Mouse (Mus musculus): ENCODE results near the gene Rnf26. TPM values are rescaled to one million over a fixed set of nuclear protein-coding genes. Genes with fewer than 3 reads are reported as not detected.
A peak's percentile ranks its signal among the peaks of the same experiment; 100 is the strongest.

Gene Rnf26
- polyA plus RNA-seq, 1 experiment from 2014 or later, result 61.7 TPM

- 46% methylated on average over 7 of the region's 7 CpGs for WGBS
- Histone ChIP-seq H3K4me3 (ENCODE audit: low read depth, low read length) (peak overlapping the region; percentile 62), H3K4me2 (replicated peaks; ENCODE audit: low read depth, low read length) (peak overlapping the region; percentile 82), H3K9me3 (ENCODE audit: control insufficient read depth, low read depth, low read length) (no peaks in the 10 kb centered on the region), H3K27ac (ENCODE audit: low read length) (peak overlapping the region; percentile 70; the same call in 1 of the 2 replicates), H3K9ac (replicated peaks; ENCODE audit: low read depth, low read length) (peak overlapping the region; percentile 52), H3K4me1 (ENCODE audit: control insufficient read depth, insufficient read depth, low read length) (peaks cover 34% of the 10 kb centered on the region), H3K36me3 (ENCODE audit: control insufficient read depth, insufficient read depth, low read length) (peaks cover 11% of the 10 kb centered on the region), H3K27me3 (ENCODE audit: control insufficient read depth, insufficient read depth, low read length) (no peaks in the 10 kb centered on the region)
- no peak for ATAC-seq (ENCODE audit: insufficient number of reproducible peaks, insufficient read depth, low FRiP score, low read depth)
Measured at GRCm38 (mm10) chr9:44135731-44136411, 22.6 kb upstream of the Rnf26 start.

GRCm38 (mm10) chr9:44134851-44135730 lies 21.8 kb upstream of the Rnf26 start:
- Histone ChIP-seq H3K27ac (ENCODE audit: low read length) (peak overlapping the region; percentile 70; the same call in 1 of the 2 replicates), H3K9me3 (ENCODE audit: control insufficient read depth, low read depth, low read length) (no peaks in the 10 kb centered on the region), H3K9ac (replicated peaks; ENCODE audit: low read depth, low read length) (peak overlapping the region; percentile 52), H3K27me3 (ENCODE audit: control insufficient read depth, insufficient read depth, low read length) (no peaks in the 10 kb centered on the region), H3K4me3 (ENCODE audit: low read depth, low read length) (peak overlapping the region; percentile 62), H3K4me2 (replicated peaks; ENCODE audit: low read depth, low read length) (peak overlapping the region; percentile 82), H3K36me3 (ENCODE audit: control insufficient read depth, insufficient read depth, low read length) (peaks cover 11% of the 10 kb centered on the region), H3K4me1 (ENCODE audit: control insufficient read depth, insufficient read depth, low read length) (peaks cover 42% of the 10 kb centered on the region)
- ATAC-seq (ENCODE audit: insufficient number of reproducible peaks, insufficient read depth, low FRiP score, low read depth), result peak; percentile 4; the same call in 1 of the 2 replicates
- 3% methylated on average over 49 of the region's 49 CpGs for WGBS

GRCm38 (mm10) chr9:44134101-44134850 lies 21.0 kb upstream of the Rnf26 start, which contains the start of gene Mcam:
TSS of gene Mcam (plus strand) at chr9:44134469.
- H3K36me3 ChIP-seq (ENCODE audit: control insufficient read depth, insufficient read depth, low read length), result peaks cover 3% of the 10 kb centered on the region
- H3K4me3 ChIP-seq (ENCODE audit: low read depth, low read length), result peak within 1 kb of the TSS; percentile 62
- H3K27me3 ChIP-seq (ENCODE audit: control insufficient read depth, insufficient read depth, low read length), result no peaks in the 10 kb centered on the region
- no peaks in the 10 kb centered on the region for H3K9me3 ChIP-seq (ENCODE audit: control insufficient read depth, low read depth, low read length)
- H3K27ac ChIP-seq (ENCODE audit: low read length), result peak within 1 kb of the TSS; percentile 70; the same call in 1 of the 2 replicates
- H3K4me2 ChIP-seq (replicated peaks; ENCODE audit: low read depth, low read length), result peak within 1 kb of the TSS; percentile 82
- H3K4me1 ChIP-seq (ENCODE audit: control insufficient read depth, insufficient read depth, low read length), result peaks cover 44% of the 10 kb centered on the region
- H3K9ac ChIP-seq (replicated peaks; ENCODE audit: low read depth, low read length), result peak within 1 kb of the TSS; percentile 52
- under 1% methylated on average over 47 of the region's 55 CpGs for WGBS
- peak; percentile 30; the same call in 1 of the 2 replicates for ATAC-seq (ENCODE audit: insufficient number of reproducible peaks, insufficient read depth, low FRiP score, low read depth)

- Histone ChIP-seq H3K4me2 (replicated peaks; ENCODE audit: low read depth, low read length) (peak overlapping the region; percentile 82), H3K9ac (replicated peaks; ENCODE audit: low read depth, low read length) (no peak overlapping the region), H3K9me3 (ENCODE audit: control insufficient read depth, low read depth, low read length) (no peaks in the 10 kb centered on the region), H3K27ac (ENCODE audit: low read length) (peak overlapping the region; percentile 70; the same call in 1 of the 2 replicates), H3K4me3 (ENCODE audit: low read depth, low read length) (peak overlapping the region; percentile 62), H3K4me1 (ENCODE audit: control insufficient read depth, insufficient read depth, low read length) (peaks cover 46% of the 10 kb centered on the region), H3K36me3 (ENCODE audit: control insufficient read depth, insufficient read depth, low read length) (no peaks in the 10 kb centered on the region), H3K27me3 (ENCODE audit: control insufficient read depth, insufficient read depth, low read length) (no peaks in the 10 kb centered on the region)
- ATAC-seq (ENCODE audit: insufficient number of reproducible peaks, insufficient read depth, low FRiP score, low read depth), result no peak
- WGBS, result 17% methylated on average over 2 of the region's 2 CpGs
Measured at GRCm38 (mm10) chr9:44133287-44133686, 20.0 kb upstream of the Rnf26 start.

GRCm38 (mm10) chr9:44132200-44132599 lies 18.9 kb upstream of the Rnf26 start:
- no peaks in the 10 kb centered on the region for H3K36me3 ChIP-seq (ENCODE audit: control insufficient read depth, insufficient read depth, low read length)
- H3K9ac ChIP-seq (replicated peaks; ENCODE audit: low read depth, low read length), result no peak overlapping the region
- H3K27me3 ChIP-seq (ENCODE audit: control insufficient read depth, insufficient read depth, low read length), result no peaks in the 10 kb centered on the region
- H3K4me1 ChIP-seq (ENCODE audit: control insufficient read depth, insufficient read depth, low read length), result peaks cover 46% of the 10 kb centered on the region
- H3K9me3 ChIP-seq (ENCODE audit: control insufficient read depth, low read depth, low read length), result no peaks in the 10 kb centered on the region
- H3K27ac ChIP-seq (ENCODE audit: low read length), result no peak overlapping the region
- H3K4me2 ChIP-seq (replicated peaks; ENCODE audit: low read depth, low read length), result no peak overlapping the region
- ATAC-seq (ENCODE audit: insufficient number of reproducible peaks, insufficient read depth, low FRiP score, low read depth), result no peak
- WGBS, result 59% methylated on average over 5 of the region's 5 CpGs
- no peak overlapping the region for H3K4me3 ChIP-seq (ENCODE audit: low read depth, low read length)

DNA sequence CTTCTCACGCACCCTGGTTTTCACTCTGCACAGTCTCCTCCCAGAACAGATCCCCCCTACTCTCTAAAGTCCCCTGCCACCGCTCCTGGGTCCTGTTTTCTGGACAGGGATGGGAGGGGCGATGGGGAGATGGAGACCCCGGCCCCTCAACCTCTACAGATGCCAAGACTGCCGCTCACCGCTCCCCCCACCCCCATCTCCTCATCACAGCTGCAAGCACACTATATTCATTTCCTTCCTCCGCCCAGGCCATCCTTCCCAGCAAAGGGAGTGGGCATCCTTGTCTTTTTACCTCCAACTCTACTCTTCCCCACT lies 17.9 kb upstream of the Rnf26 start:
- Histone ChIP-seq H3K9me3 (ENCODE audit: control insufficient read depth, low read depth, low read length) (no peaks in the 10 kb centered on the region), H3K27ac (ENCODE audit: low read length) (peak overlapping the region; percentile 84), H3K4me2 (replicated peaks; ENCODE audit: low read depth, low read length) (0 out of 2 replicates have a peak overlapping the region, but pooled peaks have one; percentile 53), H3K4me1 (ENCODE audit: control insufficient read depth, insufficient read depth, low read length) (peaks cover 45% of the 10 kb centered on the region), H3K4me3 (ENCODE audit: low read depth, low read length) (no peak overlapping the region), H3K27me3 (ENCODE audit: control insufficient read depth, insufficient read depth, low read length) (no peaks in the 10 kb centered on the region), H3K36me3 (ENCODE audit: control insufficient read depth, insufficient read depth, low read length) (no peaks in the 10 kb centered on the region), H3K9ac (replicated peaks; ENCODE audit: low read depth, low read length) (no peak overlapping the region)
- 56% methylated on average over 7 of the region's 7 CpGs for WGBS
- ATAC-seq (ENCODE audit: insufficient number of reproducible peaks, insufficient read depth, low FRiP score, low read depth), result no peak

DNA sequence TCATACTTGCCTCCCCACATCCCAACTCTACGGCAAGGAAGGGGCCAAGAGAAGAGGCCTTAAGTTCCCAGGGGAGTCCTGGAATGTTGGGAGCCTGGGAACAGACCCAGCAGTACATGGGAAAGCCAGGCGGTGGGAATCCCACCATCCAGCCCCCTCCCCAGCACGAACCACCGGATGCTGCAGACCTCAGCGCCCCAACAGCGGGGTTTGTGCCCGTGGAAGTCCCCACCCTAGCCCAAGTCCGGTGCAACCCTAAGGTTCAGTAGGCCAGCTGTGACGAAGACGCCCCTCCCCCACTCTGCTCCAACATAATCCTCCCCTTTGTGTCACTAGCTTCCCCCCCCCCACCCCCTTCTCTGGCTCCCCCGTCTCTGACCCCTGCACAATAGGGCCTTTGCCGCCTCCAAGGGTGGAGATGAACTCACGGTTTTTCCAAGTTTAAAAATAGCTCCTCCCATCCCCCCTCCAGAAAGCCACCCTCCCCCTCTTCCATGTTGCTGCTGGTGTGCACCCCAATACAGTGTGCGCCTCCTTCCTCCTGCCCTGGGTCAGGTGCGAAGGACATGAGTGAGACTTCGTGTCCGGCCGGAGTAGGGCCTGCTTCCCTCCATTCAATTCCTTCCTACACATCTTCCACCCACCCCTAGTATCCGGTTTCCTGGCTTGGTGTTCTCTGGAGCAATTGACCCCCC lies 17.4 kb upstream of the Rnf26 start:
- peak overlapping the region; percentile 22; the same call in 1 of the 2 replicates for H3K4me3 ChIP-seq (ENCODE audit: low read depth, low read length)
- H3K36me3 ChIP-seq (ENCODE audit: control insufficient read depth, insufficient read depth, low read length), result no peaks in the 10 kb centered on the region
- peak overlapping the region; percentile 53 for H3K4me2 ChIP-seq (replicated peaks; ENCODE audit: low read depth, low read length)
- no peaks in the 10 kb centered on the region for H3K9me3 ChIP-seq (ENCODE audit: control insufficient read depth, low read depth, low read length)
- H3K9ac ChIP-seq (replicated peaks; ENCODE audit: low read depth, low read length), result no peak overlapping the region
- peak; percentile 10; the same call in 1 of the 2 replicates for ATAC-seq (ENCODE audit: insufficient number of reproducible peaks, insufficient read depth, low FRiP score, low read depth)
- H3K4me1 ChIP-seq (ENCODE audit: control insufficient read depth, insufficient read depth, low read length), result peaks cover 41% of the 10 kb centered on the region
- H3K27ac ChIP-seq (ENCODE audit: low read length), result peak overlapping the region; percentile 84
- 25% methylated on average over 19 of the region's 19 CpGs for WGBS
- H3K27me3 ChIP-seq (ENCODE audit: control insufficient read depth, insufficient read depth, low read length), result no peaks in the 10 kb centered on the region
